8 mouse cellular contexts compared by ENCODE assay signal in the genomic region with DNA sequence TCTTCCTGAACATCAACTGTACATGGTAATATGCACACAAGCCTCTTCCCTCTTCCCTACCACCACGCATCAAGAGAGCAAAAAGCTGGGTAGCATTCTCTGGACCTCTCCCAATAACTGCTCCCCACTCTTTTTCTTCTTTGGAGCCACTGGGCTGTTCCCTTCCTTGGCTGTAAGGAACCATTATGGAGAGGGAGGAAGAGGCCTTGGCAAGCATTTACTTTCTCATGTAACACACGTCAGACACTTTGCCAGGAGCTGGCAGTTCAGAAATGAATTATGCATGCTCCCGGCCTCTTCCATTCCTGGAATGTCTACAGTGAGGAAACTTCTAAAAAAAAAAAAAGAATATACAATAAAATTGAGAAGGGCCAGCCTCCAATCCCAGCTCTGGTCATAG. TPM values are rescaled to one million over a fixed set of nuclear protein-coding genes. Genes with fewer than 3 reads are reported as not detected.
A peak's percentile ranks its signal among the peaks of the same experiment; 100 is the strongest.
DNase-seq lines count a peak whose midpoint lies in the region; ATAC-seq and TF ChIP-seq lines count a peak whose summit lies in the region.

No protein-coding gene starts in this region.

- H3K4me1 ChIP-seq in forebrain, embryonic 16.5 days (replicated peaks; ENCODE audit: control insufficient read depth, insufficient read depth, low read length): peaks cover 50% of the 10 kb centered on the region
- peaks cover 48% of the 10 kb centered on the region for H3K4me1 ChIP-seq in kidney, postnatal 0 days (replicated peaks; ENCODE audit: insufficient read depth, low read length)

- H3K27me3 ChIP-seq in forebrain, embryonic 16.5 days (replicated peaks; ENCODE audit: control insufficient read depth, insufficient read depth, low read length): no peaks in the 10 kb centered on the region
- H3K27me3 ChIP-seq in kidney, postnatal 0 days (ENCODE audit: insufficient read depth, low read length): no peaks in the 10 kb centered on the region

- DNase-seq in cerebellum, postnatal 14 days: peak; percentile 21 to 26
- DNase-seq in cerebellum, adult 9-10 months: no peak
- DNase-seq in 3T3-L1 (ENCODE audit: low read depth, low spot score): peak; percentile 85
- peak; percentile 90 for DNase-seq in kidney, postnatal 0 days (ENCODE audit: low spot score)
- DNase-seq in lung, postnatal 4 days: peak; percentile 50 to 65
- no peak for DNase-seq in spleen, postnatal 36 days (ENCODE audit: low spot score in 2 of 2)
- DNase-seq in cerebellum, adult 18-20 months: no peak

- no peaks in the 10 kb centered on the region for H3K9me3 ChIP-seq in forebrain, embryonic 16.5 days (ENCODE audit: control insufficient read depth, low read length)
- no peaks in the 10 kb centered on the region for H3K9me3 ChIP-seq in kidney, postnatal 0 days (replicated peaks; ENCODE audit: low read length)

- peak overlapping the region; percentile 6; the same call in 1 of the 2 replicates for H3K9ac ChIP-seq in forebrain, embryonic 16.5 days (replicated peaks; ENCODE audit: low read depth, low read length)
- no peak overlapping the region for H3K9ac ChIP-seq in kidney, postnatal 0 days (ENCODE audit: low read depth, low read length)

- ATAC-seq in forebrain, embryonic 16.5 days: peak; percentile 88
- ATAC-seq in kidney, postnatal 0 days (replicated peaks; ENCODE audit: low FRiP score, low read depth): no peak

- H3K36me3 ChIP-seq in forebrain, embryonic 16.5 days (ENCODE audit: control insufficient read depth, insufficient read depth): peaks cover 10% of the 10 kb centered on the region; the same call in 1 of the 2 replicates
- H3K36me3 ChIP-seq in kidney, postnatal 0 days (ENCODE audit: insufficient read depth, low read length): peaks cover 15% of the 10 kb centered on the region

- TF ChIP-seq CTCF in kidney, postnatal 0 days (IDR thresholded peaks at IDR 0.05; ENCODE audit: low read depth): no peak

- H3K4me3 ChIP-seq in forebrain, embryonic 16.5 days (replicated peaks; ENCODE audit: low read length): no peak overlapping the region
- H3K4me3 ChIP-seq in kidney, postnatal 0 days (replicated peaks; ENCODE audit: low read depth, low read length): no peak overlapping the region

- WGBS in forebrain, embryonic 16.5 days: 13% methylated on average over 3 of the region's 3 CpGs
- WGBS in kidney, postnatal 0 days: 25% methylated on average over 3 of the region's 3 CpGs

- peak overlapping the region; percentile 18 for H3K4me2 ChIP-seq in forebrain, embryonic 16.5 days (ENCODE audit: low read length)
- H3K4me2 ChIP-seq in kidney, postnatal 0 days (ENCODE audit: low read length): no peak overlapping the region

- peak overlapping the region; percentile 95 for H3K27ac ChIP-seq in forebrain, embryonic 16.5 days (ENCODE audit: low read length)
- H3K27ac ChIP-seq in kidney, postnatal 0 days: peak overlapping the region; percentile 82

RNA-seq across cellular contexts. Expression of a gene that starts 22.7 kb away (rescaled TPM):
- polyA plus RNA-seq in forebrain, embryonic 16.5 days (2015; fragmentation: Nextera tagmentation; extraction: Ambion mirVana): 49.0 and 52.7 TPM in 2 replicates
- 60.4 and 70.3 TPM in 2 replicates for polyA plus RNA-seq in kidney, postnatal 0 days (2015; fragmentation: Nextera tagmentation; extraction: Ambion mirVana)

Comparison
In these comparisons a context has a peak if more than half of its experiments do, and no peak if none do; other contexts are left out.
1. DNase-seq: peak in cerebellum, postnatal 14 days (2 of 2), 3T3-L1 (single experiment), kidney, postnatal 0 days (single experiment) and lung, postnatal 4 days (2 of 2); none in cerebellum, adult 9-10 months (single experiment), spleen, postnatal 36 days (0 of 2) and cerebellum, adult 18-20 months (0 of 2).